Mouse (Mus musculus) E14TG2a.4 (cell line): ENCODE measurements around the gene Nisch.

Experiments used
- CTCF ChIP-seq: conservative IDR thresholded peaks from 2 replicates; pipeline ENCODE4 v1.5.1; 2014; ENCODE audit warnings: low read length
- POU5F1 ChIP-seq: IDR thresholded peaks from 2 replicates; pipeline ENCODE4 v1.6.1; 2014; ENCODE audit warnings: low read length, borderline replicate concordance

DNA sequence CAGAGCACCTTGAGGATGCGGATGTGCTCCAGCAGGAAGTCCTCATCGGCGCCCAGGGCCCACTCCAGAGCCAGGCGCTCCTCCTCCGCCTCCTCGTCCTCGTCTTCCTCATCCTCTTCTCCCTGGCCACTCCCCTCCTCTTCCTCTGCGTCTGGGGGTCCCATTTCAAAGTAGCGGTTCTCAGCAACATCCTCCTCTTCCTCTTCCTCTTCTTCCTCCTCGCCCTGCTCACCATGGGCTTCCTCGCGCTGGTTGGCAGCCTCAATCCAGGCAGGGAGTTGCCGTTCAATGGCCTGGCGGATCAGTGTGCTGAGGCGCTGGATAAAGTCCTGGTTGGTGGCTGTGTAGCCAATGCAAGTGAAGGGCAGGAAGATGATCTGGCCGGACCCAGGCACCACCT is 39.5 kb downstream of the Nisch start:
- TF ChIP-seq CTCF (no peak), POU5F1 (no peak)
